Mouse (Mus musculus): ENCODE measurements at regions not wholly inside any gene's neighbourhood (a gene's known extent, or its start where the extent isn't known, plus 50 kb on each side); places are given as distances from the start of the nearest gene placed in this dataset.

- H3K4me1 ChIP-seq (ENCODE audit: control insufficient read depth in 1 of 2, insufficient read depth in 2 of 2, low read length in 2 of 2), result no peaks in the 10 kb centered on the region
- H3K36me3 ChIP-seq (ENCODE audit: control insufficient read depth in 1 of 2, insufficient read depth in 2 of 2, low read length in 2 of 2), result no peaks in the 10 kb centered on the region
- H3K79me2 ChIP-seq (ENCODE audit: control insufficient read depth, insufficient read depth, low read length, poor library complexity), result no peaks in the 10 kb centered on the region
- no peak overlapping the region for H3K9ac ChIP-seq (ENCODE audit: control insufficient read depth, low read depth, low read length, poor library complexity, severe bottlenecking)
- TF ChIP-seq CHD2 (IDR thresholded peaks at IDR 0.05; ENCODE audit: low read length), result no peak
- TF ChIP-seq MAFK (IDR thresholded peaks at IDR 0.05; ENCODE audit: borderline replicate concordance, low read depth, low read length), result no peak
- no peak for TF ChIP-seq ZC3H11A (IDR thresholded peaks at IDR 0.05; ENCODE audit: low read depth, low read length)
- no peak for TF ChIP-seq NELFE (IDR thresholded peaks at IDR 0.05; ENCODE audit: low read depth, low read length)
- no peak for TF ChIP-seq RCOR1 (IDR thresholded peaks at IDR 0.05; ENCODE audit: low read depth, low read length)
- DNase-seq (ENCODE audit: low read depth, low spot score), result no peak
- H3K4me3 ChIP-seq (ENCODE audit: control insufficient read depth in 1 of 2, insufficient read depth in 1 of 2, low read depth in 2 of 2, low read length in 2 of 2), result no peak overlapping the region
- no peak overlapping the region for H3K27ac ChIP-seq (ENCODE audit: control insufficient read depth, low read depth, low read length)
- no peaks in the 10 kb centered on the region for H3K9me3 ChIP-seq (replicated peaks; ENCODE audit: insufficient read depth, low read length)
- H3K27me3 ChIP-seq (ENCODE audit: control insufficient read depth in 1 of 2, insufficient read depth in 2 of 2, low read length in 2 of 2), result no peaks in the 10 kb centered on the region
Observed at GRCm38 (mm10) chr4:124442491-124443129, 168.0 kb downstream of the 3100002H09Rik start.

- Histone ChIP-seq H3K79me2 (ENCODE audit: control insufficient read depth, insufficient read depth, low read length, poor library complexity) (no peaks in the 10 kb centered on the region), H3K4me1 (ENCODE audit: control insufficient read depth in 1 of 2, insufficient read depth in 2 of 2, low read length in 2 of 2) (no peaks in the 10 kb centered on the region), H3K4me3 (ENCODE audit: control insufficient read depth in 1 of 2, insufficient read depth in 1 of 2, low read depth in 2 of 2, low read length in 2 of 2) (no peak overlapping the region), H3K9me3 (replicated peaks; ENCODE audit: insufficient read depth, low read length) (no peaks in the 10 kb centered on the region), H3K27me3 (ENCODE audit: control insufficient read depth in 1 of 2, insufficient read depth in 2 of 2, low read length in 2 of 2) (no peaks in the 10 kb centered on the region), H3K9ac (ENCODE audit: control insufficient read depth, low read depth, low read length, poor library complexity, severe bottlenecking) (no peak overlapping the region), H3K27ac (ENCODE audit: control insufficient read depth, low read depth, low read length) (no peak overlapping the region), H3K36me3 (ENCODE audit: control insufficient read depth in 1 of 2, insufficient read depth in 2 of 2, low read length in 2 of 2) (no peaks in the 10 kb centered on the region)
- TF ChIP-seq JUND (IDR thresholded peaks at IDR 0.05; ENCODE audit: low read depth, low read length) (no peak), EP300 (IDR thresholded peaks at IDR 0.05; ENCODE audit: low read depth in 1 of 2, low read length in 2 of 2) (no peak), SMC3 (IDR thresholded peaks at IDR 0.05; ENCODE audit: low read depth, low read length) (no peak)
- no peak for DNase-seq (ENCODE audit: low read depth, low spot score)
Observed at GRCm38 (mm10) chr4:124441737-124442487, 168.7 kb downstream of the 3100002H09Rik start.

GRCm38 (mm10) chr4:124435040-124435434 is 175.6 kb downstream of the 3100002H09Rik start:
- H3K27me3 ChIP-seq (ENCODE audit: control insufficient read depth in 1 of 2, insufficient read depth in 2 of 2, low read length in 2 of 2), result no peaks in the 10 kb centered on the region
- H3K27ac ChIP-seq (ENCODE audit: control insufficient read depth, low read depth, low read length), result no peak overlapping the region
- H3K9ac ChIP-seq (ENCODE audit: control insufficient read depth, low read depth, low read length, poor library complexity, severe bottlenecking), result no peak overlapping the region
- no peaks in the 10 kb centered on the region for H3K4me1 ChIP-seq (ENCODE audit: control insufficient read depth in 1 of 2, insufficient read depth in 2 of 2, low read length in 2 of 2)
- H3K36me3 ChIP-seq (ENCODE audit: control insufficient read depth in 1 of 2, insufficient read depth in 2 of 2, low read length in 2 of 2), result no peaks in the 10 kb centered on the region
- DNase-seq (ENCODE audit: low read depth, low spot score), result no peak
- TF ChIP-seq ELF1 (IDR thresholded peaks at IDR 0.05; ENCODE audit: low read depth, low read length) (no peak), MYC (IDR thresholded peaks at IDR 0.05; ENCODE audit: low read depth, low read length) (no peak), SMC3 (IDR thresholded peaks at IDR 0.05; ENCODE audit: low read depth, low read length) (no peak), ZNF384 (IDR thresholded peaks at IDR 0.05; ENCODE audit: low read depth, low read length) (no peak), POLR2A (IDR thresholded peaks at IDR 0.05; ENCODE audit: control insufficient read depth in 1 of 2, insufficient read depth in 1 of 2, low read depth in 1 of 2, low read length in 2 of 2, poor library complexity in 1 of 2) (no peak), ZMIZ1 (IDR thresholded peaks at IDR 0.05; ENCODE audit: low read depth, low read length) (no peak), RCOR1 (IDR thresholded peaks at IDR 0.05; ENCODE audit: low read depth, low read length) (no peak), TBP (IDR thresholded peaks at IDR 0.05; ENCODE audit: low read depth, low read length) (no peak), ZKSCAN1 (IDR thresholded peaks at IDR 0.05; ENCODE audit: low read depth, low read length) (no peak), NRF1 (IDR thresholded peaks at IDR 0.05; ENCODE audit: insufficient read depth, low read depth, low read length, poor library complexity, severe bottlenecking) (no peak), KAT2A (conservative IDR thresholded peaks at IDR 0.05; ENCODE audit: low read depth, low read length) (no peak), EP300 (IDR thresholded peaks at IDR 0.05; ENCODE audit: low read depth in 1 of 2, low read length in 2 of 2) (no peak)
- H3K9me3 ChIP-seq (replicated peaks; ENCODE audit: insufficient read depth, low read length), result no peaks in the 10 kb centered on the region
- no peak overlapping the region for H3K4me3 ChIP-seq (ENCODE audit: control insufficient read depth in 1 of 2, insufficient read depth in 1 of 2, low read depth in 2 of 2, low read length in 2 of 2)
- no peaks in the 10 kb centered on the region for H3K79me2 ChIP-seq (ENCODE audit: control insufficient read depth, insufficient read depth, low read length, poor library complexity)
